Mouse (Mus musculus) stomach, embryonic 15.5 days (tissue): ENCODE measurements around the gene St3gal3. TPM values are rescaled to one million over a fixed set of nuclear protein-coding genes. Genes with fewer than 3 reads are reported as not detected.

Experiments used
- ATAC-seq: fragments of 200-750 bp; cut with Nextera tagmentation; 2 replicates; pipeline ENCODE4 v1.8.0; 2017; ENCODE audit warnings: low read depth, moderate number of reproducible peaks, moderate TSS enrichment; ENCODE audit not compliant: insufficient read depth, low FRiP score
- H3K27ac ChIP-seq: fragments of 300-500 bp; sonication (generic); 2 replicates; pipeline ENCODE4 v1.5.1; 2015; ENCODE audit warnings: mild to moderate bottlenecking, inconsistent platforms
- H3K27me3 ChIP-seq: fragments of 300-500 bp; sonication (generic); replicated peaks from 2 replicates; pipeline ENCODE4 v1.6.1; 2015; ENCODE audit warnings: inconsistent platforms
- H3K36me3 ChIP-seq: fragments of 300-500 bp; sonication (generic); 2 replicates; pipeline ENCODE4 v1.6.1; 2015; ENCODE audit warnings: inconsistent platforms
- H3K4me1 ChIP-seq: fragments of 300-500 bp; sonication (generic); 2 replicates; pipeline ENCODE4 v1.6.1; 2015; ENCODE audit warnings: inconsistent platforms
- H3K4me2 ChIP-seq: fragments of 300-500 bp; sonication (generic); 2 replicates; pipeline ENCODE4 v1.6.1; 2015; ENCODE audit warnings: mild to moderate bottlenecking, inconsistent platforms
- H3K4me3 ChIP-seq: fragments of 300-500 bp; sonication (generic); replicated peaks from 2 replicates; pipeline ENCODE4 v1.5.1; 2015; ENCODE audit warnings: inconsistent platforms
- H3K9ac ChIP-seq: fragments of 300-500 bp; sonication (generic); 2 replicates; pipeline ENCODE4 v1.6.1; 2015; ENCODE audit warnings: inconsistent platforms
- H3K9me3 ChIP-seq: fragments of 300-500 bp; sonication (generic); 2 replicates; pipeline ENCODE4 v1.6.1; 2016; ENCODE audit warnings: inconsistent platforms
- WGBS: fragments of 180-500 bp; shearing (Covaris S2); methylation state at CpG from one replicate; pipeline ENCODE4 v1.1.7; 2015; 5-methylcytosine and 5-hydroxymethylcytosine counted together
- polyA plus RNA-seq: library from polyadenylated mRNA; unstranded; fragments of >200 nt; fragmentation: Nextera tagmentation; extraction: Ambion mirVana; gene quantifications from 2 replicates; pipeline ENCODE4 v1.2.1, GENCODE M21; 2015

St3gal3 gene
- polyA plus RNA-seq, 1 experiment from 2014 or later: 6.4 TPM

DNA sequence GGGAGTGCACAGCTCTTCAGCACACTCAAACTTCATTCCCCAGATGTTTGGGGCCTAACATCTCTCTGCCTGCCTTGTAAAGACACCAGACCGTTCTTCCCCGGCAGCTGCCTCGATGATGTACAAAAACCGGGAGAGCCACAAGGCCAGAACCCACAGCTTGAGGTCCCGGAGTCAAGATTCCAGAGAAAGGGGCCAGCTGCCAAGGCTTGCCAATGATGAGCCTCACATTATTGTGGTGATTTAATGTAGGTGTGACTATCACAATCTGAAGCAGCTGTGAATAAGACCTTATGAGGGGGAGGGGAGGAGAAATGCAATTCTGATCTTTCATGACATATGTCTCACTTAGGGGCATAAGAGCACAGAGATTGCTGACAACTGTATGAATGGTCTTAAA, 104.4 kb downstream of the St3gal3 start:
- Histone ChIP-seq H3K4me2 (no peak overlapping the region), H3K27ac (peak overlapping the region; percentile 13; the same call in 1 of the 2 replicates), H3K9me3 (no peaks in the 10 kb centered on the region), H3K9ac (no peak overlapping the region), H3K36me3 (no peaks in the 10 kb centered on the region), H3K27me3 (no peaks in the 10 kb centered on the region), H3K4me1 (peaks cover 11% of the 10 kb centered on the region), H3K4me3 (no peak overlapping the region)
- ATAC-seq: no peak
- 74% methylated on average over 5 of the region's 5 CpGs for WGBS

DNA sequence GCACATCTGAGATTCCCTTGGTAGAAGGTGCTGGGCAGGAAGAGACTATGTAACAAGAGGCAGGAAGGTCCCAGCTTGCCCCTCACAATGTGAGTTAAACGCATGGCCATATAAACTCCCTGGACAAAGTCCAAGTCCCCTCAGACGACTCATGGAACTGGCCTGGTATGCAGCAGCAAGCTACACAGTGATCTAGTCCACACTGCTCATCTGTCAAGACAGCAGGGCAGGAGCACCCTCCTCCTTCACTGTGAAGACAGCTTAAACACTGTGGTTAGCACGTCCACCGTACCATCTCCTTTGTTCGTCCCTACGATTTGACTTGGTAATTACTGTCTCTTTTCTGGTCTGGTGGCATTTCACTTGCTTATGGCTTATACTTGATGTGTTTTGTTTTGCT, 104.8 kb downstream of the St3gal3 start:
- ATAC-seq: no peak
- WGBS: 56% methylated on average over 6 of the region's 6 CpGs

DNA sequence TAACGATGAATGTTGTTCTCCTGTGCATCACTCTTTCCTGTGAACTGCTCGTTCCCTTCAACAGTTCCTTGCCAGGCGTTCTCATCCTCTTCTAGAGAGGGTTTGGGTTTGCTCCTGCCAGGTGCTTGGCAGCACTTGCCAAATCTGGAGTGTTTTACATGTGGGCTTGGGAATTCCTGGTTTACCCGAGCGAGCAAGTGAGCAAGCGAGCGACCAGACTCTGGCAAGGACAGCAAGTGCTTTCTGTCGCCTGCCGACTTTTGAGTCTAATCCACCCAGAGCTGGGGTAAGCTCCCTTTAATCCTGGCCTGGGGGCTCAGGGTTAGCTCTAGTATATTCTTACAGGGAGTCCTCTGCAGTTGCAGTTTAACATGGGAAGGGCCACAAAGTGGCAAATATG, 105.7 kb downstream of the St3gal3 start:
- WGBS: 73% methylated on average over 9 of the region's 9 CpGs
- Histone ChIP-seq H3K27ac (no peak overlapping the region), H3K4me1 (peaks cover 11% of the 10 kb centered on the region), H3K4me2 (no peak overlapping the region), H3K9me3 (no peaks in the 10 kb centered on the region), H3K36me3 (no peaks in the 10 kb centered on the region), H3K4me3 (no peak overlapping the region), H3K9ac (no peak overlapping the region), H3K27me3 (no peaks in the 10 kb centered on the region)
- ATAC-seq: no peak

More for the DNA sequence above, 104.8 kb downstream of the St3gal3 start:
- Histone ChIP-seq H3K27ac (peak overlapping the region; percentile 13; the same call in 1 of the 2 replicates), H3K9me3 (no peaks in the 10 kb centered on the region), H3K27me3 (no peaks in the 10 kb centered on the region), H3K4me1 (peaks cover 11% of the 10 kb centered on the region), H3K9ac (no peak overlapping the region), H3K36me3 (no peaks in the 10 kb centered on the region), H3K4me2 (no peak overlapping the region), H3K4me3 (no peak overlapping the region)

DNA sequence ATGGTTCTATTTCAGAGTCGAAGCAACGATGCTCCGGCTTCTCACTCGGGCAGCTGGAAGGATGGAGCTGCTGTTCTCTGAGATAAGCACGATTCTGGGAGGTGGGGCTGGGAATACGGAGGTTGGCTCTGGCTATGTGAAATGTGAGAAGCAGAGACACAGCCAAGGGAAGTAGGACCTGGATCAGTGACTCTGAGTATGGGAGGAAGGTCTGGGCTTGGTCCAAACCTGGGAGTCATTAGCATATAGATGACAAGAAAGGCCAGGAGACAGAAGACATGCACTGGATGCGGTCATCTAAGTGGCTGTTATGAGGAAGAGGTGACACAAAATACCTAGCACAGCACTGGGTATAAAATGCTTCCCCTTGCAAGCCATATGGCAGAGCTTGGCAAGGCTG, 108.8 kb downstream of the St3gal3 start:
- no peak for ATAC-seq
- Histone ChIP-seq H3K4me3 (no peak overlapping the region), H3K27me3 (no peaks in the 10 kb centered on the region), H3K9ac (no peak overlapping the region), H3K9me3 (no peaks in the 10 kb centered on the region), H3K36me3 (no peaks in the 10 kb centered on the region), H3K27ac (no peak overlapping the region), H3K4me2 (no peak overlapping the region), H3K4me1 (peaks cover 11% of the 10 kb centered on the region)
- WGBS: 62% methylated on average over 7 of the region's 7 CpGs

DNA sequence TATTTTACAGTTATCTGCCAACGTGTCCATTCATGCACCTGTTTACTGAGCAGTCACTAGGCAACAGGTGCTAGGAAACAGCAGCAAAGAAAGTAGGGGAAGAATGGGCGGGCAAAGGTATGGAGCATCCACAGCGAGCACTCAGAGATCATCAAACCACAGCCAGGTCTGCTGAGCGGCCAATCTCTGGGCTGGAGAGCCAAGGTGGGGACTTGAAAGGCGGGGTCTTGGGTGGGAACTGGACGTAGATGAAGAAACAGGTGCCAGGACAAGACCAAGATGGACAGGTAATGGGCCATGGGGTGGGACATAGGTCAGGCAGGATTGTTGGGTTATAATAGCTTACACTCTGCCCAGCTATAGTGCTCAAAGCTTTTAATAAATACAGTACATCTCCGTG, 109.3 kb downstream of the St3gal3 start:
- no peak overlapping the region for H3K27ac ChIP-seq
- no peaks in the 10 kb centered on the region for H3K9me3 ChIP-seq
- H3K4me2 ChIP-seq: no peak overlapping the region
- H3K36me3 ChIP-seq: no peaks in the 10 kb centered on the region
- WGBS: 87% methylated on average over 7 of the region's 7 CpGs
- no peak overlapping the region for H3K9ac ChIP-seq
- peaks cover 9% of the 10 kb centered on the region for H3K4me1 ChIP-seq
- H3K27me3 ChIP-seq: no peaks in the 10 kb centered on the region
- no peak for ATAC-seq
- no peak overlapping the region for H3K4me3 ChIP-seq

DNA sequence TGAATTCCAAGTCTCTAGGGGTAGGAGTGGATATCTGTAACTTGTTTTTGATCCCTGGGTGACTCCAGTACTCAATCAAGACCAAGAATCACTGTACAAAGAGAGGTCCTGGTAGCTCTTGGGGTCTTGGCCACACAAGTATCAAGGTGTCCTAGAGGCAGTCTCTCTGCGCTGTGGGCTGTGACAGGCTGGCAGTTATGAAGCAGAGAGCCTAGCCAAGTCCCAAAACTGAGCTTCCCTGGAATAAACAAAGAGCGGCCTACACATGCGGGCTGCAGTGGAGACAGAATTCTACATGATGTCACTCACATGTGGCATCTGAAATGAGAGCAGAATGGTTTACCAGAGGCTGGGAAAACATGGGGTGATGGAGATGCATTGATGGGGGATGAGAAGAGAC, 111.9 kb downstream of the St3gal3 start:
- Histone ChIP-seq H3K36me3 (no peaks in the 10 kb centered on the region), H3K4me2 (no peak overlapping the region), H3K27me3 (no peaks in the 10 kb centered on the region), H3K4me3 (no peak overlapping the region), H3K27ac (no peak overlapping the region), H3K4me1 (peaks cover 7% of the 10 kb centered on the region; the same call in 1 of the 2 replicates), H3K9ac (no peak overlapping the region), H3K9me3 (no peaks in the 10 kb centered on the region)
- ATAC-seq: no peak
- WGBS: 85% methylated on average over 3 of the region's 3 CpGs

DNA sequence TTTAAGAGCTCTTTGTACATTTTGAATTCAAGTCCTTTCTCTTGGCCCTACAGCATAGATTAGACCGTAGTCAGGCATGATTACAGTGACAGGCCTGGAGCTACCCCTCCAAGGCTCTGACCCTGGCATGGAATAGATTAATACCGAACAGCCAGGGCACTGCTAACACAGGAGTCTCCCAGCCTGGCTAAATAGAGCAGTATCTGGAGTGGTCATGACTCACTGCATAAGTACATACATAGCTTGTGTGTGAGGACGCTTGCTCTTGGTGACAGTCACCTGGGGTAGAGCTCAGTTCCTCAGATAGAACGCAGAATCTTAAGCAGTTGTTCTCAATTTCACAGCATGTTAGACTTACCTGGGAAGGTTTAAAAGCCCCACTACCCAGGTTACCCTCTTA, 112.3 kb downstream of the St3gal3 start:
- no peaks in the 10 kb centered on the region for H3K36me3 ChIP-seq
- WGBS: 81% methylated on average over 4 of the region's 4 CpGs
- no peak overlapping the region for H3K27ac ChIP-seq
- no peak overlapping the region for H3K4me3 ChIP-seq
- no peak overlapping the region for H3K9ac ChIP-seq
- ATAC-seq: no peak; the same call in 1 of the 2 replicates
- H3K27me3 ChIP-seq: no peaks in the 10 kb centered on the region
- H3K4me2 ChIP-seq: no peak overlapping the region
- H3K9me3 ChIP-seq: no peaks in the 10 kb centered on the region
- H3K4me1 ChIP-seq: peaks cover 11% of the 10 kb centered on the region; the same call in 1 of the 2 replicates

DNA sequence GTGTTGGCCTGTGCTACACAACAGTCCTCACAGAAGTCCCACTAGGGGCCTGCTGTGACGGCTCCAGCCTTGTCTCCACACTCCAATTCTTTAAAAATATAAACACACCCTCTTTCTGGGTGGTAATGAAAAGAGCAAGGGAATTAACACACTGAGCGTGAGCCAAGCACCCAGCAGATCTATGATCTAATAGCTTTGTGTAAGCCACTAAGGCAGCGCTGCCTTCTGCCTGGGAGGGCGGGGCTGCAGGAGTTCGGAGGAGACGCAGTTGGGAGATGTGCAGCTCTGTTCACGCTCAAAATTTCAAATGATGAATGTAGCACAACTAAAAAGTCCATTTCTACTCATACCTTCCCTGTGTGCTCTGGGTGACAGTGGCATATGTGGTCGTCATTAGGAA, 115.1 kb downstream of the St3gal3 start:
- ATAC-seq: no peak
- Histone ChIP-seq H3K4me1 (peaks cover 24% of the 10 kb centered on the region; the same call in 1 of the 2 replicates), H3K9me3 (no peaks in the 10 kb centered on the region), H3K9ac (no peak overlapping the region), H3K4me2 (no peak overlapping the region), H3K36me3 (no peaks in the 10 kb centered on the region), H3K4me3 (no peak overlapping the region), H3K27me3 (no peaks in the 10 kb centered on the region), H3K27ac (no peak overlapping the region)
- 60% methylated on average over 8 of the region's 8 CpGs for WGBS

DNA sequence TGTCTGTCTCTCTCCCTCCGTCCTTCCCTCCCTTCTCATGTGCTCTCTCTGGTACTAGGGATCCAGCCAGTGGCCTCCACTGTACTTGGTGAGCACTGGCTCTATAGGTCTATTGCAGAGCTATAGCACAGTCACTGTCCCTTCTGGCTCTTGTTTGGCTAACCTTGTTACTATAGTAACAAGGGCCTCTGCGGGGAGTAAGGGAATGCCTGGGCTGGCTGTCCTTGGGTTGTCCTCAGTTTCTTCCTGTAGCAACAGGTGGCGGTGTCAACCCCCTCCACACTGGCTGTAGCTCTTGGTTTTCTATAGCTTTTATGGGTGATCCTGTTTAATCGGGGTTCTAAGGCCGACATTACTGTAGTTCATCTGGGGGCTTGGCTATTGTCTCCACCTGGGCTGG, 115.5 kb downstream of the St3gal3 start:
- H3K4me2 ChIP-seq: no peak overlapping the region
- H3K9ac ChIP-seq: no peak overlapping the region
- no peaks in the 10 kb centered on the region for H3K36me3 ChIP-seq
- no peak overlapping the region for H3K27ac ChIP-seq
- peaks cover 24% of the 10 kb centered on the region; the same call in 1 of the 2 replicates for H3K4me1 ChIP-seq
- H3K4me3 ChIP-seq: no peak overlapping the region
- H3K9me3 ChIP-seq: no peaks in the 10 kb centered on the region
- H3K27me3 ChIP-seq: no peaks in the 10 kb centered on the region
- 0 out of 2 replicates have a peak, but pooled peaks have one; percentile 11 for ATAC-seq
- 64% methylated on average over 5 of the region's 5 CpGs for WGBS

DNA sequence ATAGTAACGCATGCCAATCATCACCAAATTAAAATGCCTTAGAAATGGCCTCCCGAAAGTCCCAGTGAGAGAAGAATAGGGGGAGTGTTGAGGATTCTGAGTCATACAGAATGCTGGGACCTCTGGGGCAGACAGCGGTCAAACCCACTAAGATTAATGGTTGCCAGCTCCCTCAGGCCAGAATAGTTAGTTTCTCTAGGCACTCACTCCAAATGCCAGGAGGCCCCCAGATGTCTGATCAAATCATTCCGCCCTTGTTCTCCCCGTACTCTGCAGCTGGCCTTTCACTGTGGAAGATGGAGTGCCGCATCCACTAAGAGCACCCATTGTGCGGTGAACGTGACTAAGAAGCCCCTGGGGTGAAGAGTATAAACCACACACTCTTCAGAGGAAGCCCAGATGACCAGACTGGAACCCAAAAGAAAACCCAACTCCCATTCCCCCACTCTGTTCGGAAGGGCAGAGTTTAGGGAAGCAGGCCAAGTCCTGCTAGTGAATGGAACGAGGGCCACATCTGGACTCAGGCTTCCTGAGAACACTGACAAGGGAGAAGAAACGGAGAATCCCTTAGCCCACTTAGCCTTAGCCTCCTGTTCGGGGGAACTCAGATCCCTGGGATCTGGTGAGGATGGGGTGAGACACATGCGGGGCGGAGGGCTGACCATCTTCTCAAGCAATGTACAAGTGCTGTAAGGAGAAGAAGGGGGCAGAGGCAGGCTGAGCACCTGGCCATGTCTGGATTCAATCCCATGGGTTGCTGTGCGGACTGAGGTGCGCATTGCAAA, 117.5 kb downstream of the St3gal3 start:
- no peaks in the 10 kb centered on the region for H3K9me3 ChIP-seq
- H3K27me3 ChIP-seq: no peaks in the 10 kb centered on the region
- H3K4me3 ChIP-seq: no peak overlapping the region
- no peak overlapping the region for H3K4me2 ChIP-seq
- no peak for ATAC-seq
- H3K36me3 ChIP-seq: no peaks in the 10 kb centered on the region
- H3K27ac ChIP-seq: 0 out of 2 replicates have a peak overlapping the region, but pooled peaks have one; percentile 40
- H3K4me1 ChIP-seq: peaks cover 24% of the 10 kb centered on the region; the same call in 1 of the 2 replicates
- H3K9ac ChIP-seq: no peak overlapping the region
- WGBS: 68% methylated on average over 16 of the region's 16 CpGs

DNA sequence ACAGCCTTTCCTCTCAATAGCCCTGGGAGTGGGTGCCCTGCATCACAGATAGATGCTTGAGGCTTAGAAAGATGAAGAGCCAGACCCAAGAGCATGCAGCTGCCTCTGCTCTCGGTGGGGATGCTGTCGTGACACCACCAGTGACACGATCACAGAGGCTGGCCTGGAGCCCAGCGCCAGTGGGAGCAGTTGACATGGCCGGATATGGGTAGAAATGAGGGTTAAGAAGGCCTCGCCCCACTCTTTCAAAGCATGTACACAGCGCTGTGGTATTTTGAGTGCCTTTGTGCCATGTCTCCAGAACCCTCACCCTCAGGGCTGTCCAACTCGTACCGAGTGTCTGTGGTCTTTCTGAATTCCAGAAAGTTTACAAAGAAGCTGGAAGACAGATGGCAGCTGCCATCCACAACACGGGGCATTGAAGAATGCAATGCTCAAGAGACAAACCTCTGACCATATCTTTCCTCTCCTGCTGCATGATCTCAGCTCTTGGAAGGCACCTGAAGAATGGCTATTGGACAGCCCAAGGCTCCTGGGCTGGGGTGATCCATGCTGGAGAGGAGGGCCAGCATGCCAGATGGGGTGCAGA, 118.3 kb downstream of the St3gal3 start:
- no peak; the same call in 1 of the 2 replicates for ATAC-seq
- no peaks in the 10 kb centered on the region for H3K9me3 ChIP-seq
- H3K4me3 ChIP-seq: no peak overlapping the region
- 64% methylated on average over 10 of the region's 10 CpGs for WGBS
- H3K4me1 ChIP-seq: peaks cover 24% of the 10 kb centered on the region; the same call in 1 of the 2 replicates
- H3K27me3 ChIP-seq: no peaks in the 10 kb centered on the region
- H3K36me3 ChIP-seq: no peaks in the 10 kb centered on the region
- H3K9ac ChIP-seq: no peak overlapping the region
- H3K27ac ChIP-seq: no peak overlapping the region
- H3K4me2 ChIP-seq: no peak overlapping the region

DNA sequence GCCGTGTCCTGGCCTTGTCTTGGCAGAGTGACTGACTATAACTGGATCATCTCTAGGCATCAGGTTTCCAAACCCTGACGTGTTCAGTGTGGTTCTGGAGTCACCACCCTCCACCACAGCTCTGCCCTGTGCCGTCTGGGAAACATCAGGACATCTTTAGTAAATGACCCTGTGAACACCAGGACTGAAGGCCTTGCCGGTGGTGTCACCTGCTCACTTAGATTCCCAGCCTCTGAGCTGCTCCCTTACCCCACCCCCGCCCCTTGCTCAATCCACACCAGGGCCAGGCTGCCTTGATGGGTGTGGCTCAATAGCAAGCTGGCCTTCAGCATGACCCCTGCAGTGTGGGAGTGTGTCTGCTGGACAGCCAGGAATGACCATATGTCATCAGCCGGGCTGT, 119.1 kb downstream of the St3gal3 start:
- WGBS: 43% methylated on average over 6 of the region's 6 CpGs
- Histone ChIP-seq H3K4me2 (no peak overlapping the region), H3K27me3 (no peaks in the 10 kb centered on the region), H3K9me3 (no peaks in the 10 kb centered on the region), H3K36me3 (no peaks in the 10 kb centered on the region), H3K4me3 (no peak overlapping the region), H3K4me1 (peaks cover 24% of the 10 kb centered on the region; the same call in 1 of the 2 replicates), H3K27ac (no peak overlapping the region), H3K9ac (no peak overlapping the region)
- peak; percentile 44; the same call in 1 of the 2 replicates for ATAC-seq
